Mouse (Mus musculus): ENCODE data around the gene 4933405O20Rik. TPM values are rescaled to one million over a fixed set of nuclear protein-coding genes. Genes with fewer than 3 reads are reported as not detected.

The 4933405O20Rik gene
- total RNA-seq (2021): 1 to 10 TPM in 1 of 2 experiments, not detected in 1; 1.6 TPM

DNA sequence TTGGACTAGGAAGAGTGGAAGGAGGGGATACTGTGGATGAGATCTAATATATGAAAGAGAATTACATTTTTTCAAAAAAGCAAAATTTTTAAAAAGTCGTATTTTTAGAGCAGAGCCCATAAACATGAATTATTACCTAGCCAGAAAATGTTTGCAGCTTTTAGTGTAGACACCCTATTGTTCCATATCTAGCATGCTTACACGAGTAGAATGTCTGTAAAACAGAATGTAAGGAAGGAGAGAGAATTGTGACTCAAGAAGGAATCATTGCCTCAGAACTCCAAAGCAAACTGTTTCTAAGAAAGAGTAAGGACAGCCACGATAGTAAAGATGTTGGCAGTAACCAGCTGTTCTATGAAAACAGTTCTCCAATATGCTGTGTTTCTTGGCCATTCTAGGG lies at the start of gene 4933405O20Rik:
Gene 4933405O20Rik (plus strand): TSS at position 301 of the 400 bp plus-strand sequence.
- intact Hi-C loops (cut with DNase I): no loop called here
- DNase-seq (ENCODE audit: low spot score in 2 of 2): no peak

DNA sequence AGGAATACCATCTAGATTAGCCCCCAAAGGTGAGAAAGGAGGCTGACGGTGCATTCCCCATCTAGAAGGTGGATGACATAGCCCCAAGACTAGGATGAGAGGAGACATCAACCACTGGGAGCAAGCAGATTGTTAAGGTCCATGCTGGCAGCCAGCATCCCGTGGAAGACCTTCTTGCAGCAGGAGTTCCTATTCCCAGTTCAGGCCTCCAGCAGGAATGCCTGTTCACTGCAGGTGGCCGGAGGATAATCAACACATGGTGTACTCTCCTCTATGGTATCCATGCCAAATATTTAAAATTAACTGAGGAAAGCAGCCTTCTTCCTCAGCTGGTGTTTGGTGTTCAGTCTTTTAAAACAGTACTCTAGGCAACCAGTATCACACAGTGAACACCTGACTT lies 49.4 kb upstream of the 4933405O20Rik start:
- no peak for DNase-seq (ENCODE audit: low spot score in 2 of 2)
- intact Hi-C loops (cut with DNase I): no loop called here

- intact Hi-C loops (cut with DNase I): no loop called here
- DNase-seq (ENCODE audit: low spot score in 2 of 2): peak in 1 of 2 experiments; percentile 29
Measured at GRCm38 (mm10) chr7:50551426-50551825, 47.6 kb upstream of the 4933405O20Rik start.

- no peak for DNase-seq (ENCODE audit: low spot score in 2 of 2)
- intact Hi-C loops (cut with DNase I): no loop called here
Measured at GRCm38 (mm10) chr7:50562708-50563107, 36.3 kb upstream of the 4933405O20Rik start.

GRCm38 (mm10) chr7:50573841-50574240 lies 25.1 kb upstream of the 4933405O20Rik start:
- intact Hi-C loops (cut with DNase I): no loop called here
- no peak for DNase-seq (ENCODE audit: low spot score in 2 of 2)

DNA sequence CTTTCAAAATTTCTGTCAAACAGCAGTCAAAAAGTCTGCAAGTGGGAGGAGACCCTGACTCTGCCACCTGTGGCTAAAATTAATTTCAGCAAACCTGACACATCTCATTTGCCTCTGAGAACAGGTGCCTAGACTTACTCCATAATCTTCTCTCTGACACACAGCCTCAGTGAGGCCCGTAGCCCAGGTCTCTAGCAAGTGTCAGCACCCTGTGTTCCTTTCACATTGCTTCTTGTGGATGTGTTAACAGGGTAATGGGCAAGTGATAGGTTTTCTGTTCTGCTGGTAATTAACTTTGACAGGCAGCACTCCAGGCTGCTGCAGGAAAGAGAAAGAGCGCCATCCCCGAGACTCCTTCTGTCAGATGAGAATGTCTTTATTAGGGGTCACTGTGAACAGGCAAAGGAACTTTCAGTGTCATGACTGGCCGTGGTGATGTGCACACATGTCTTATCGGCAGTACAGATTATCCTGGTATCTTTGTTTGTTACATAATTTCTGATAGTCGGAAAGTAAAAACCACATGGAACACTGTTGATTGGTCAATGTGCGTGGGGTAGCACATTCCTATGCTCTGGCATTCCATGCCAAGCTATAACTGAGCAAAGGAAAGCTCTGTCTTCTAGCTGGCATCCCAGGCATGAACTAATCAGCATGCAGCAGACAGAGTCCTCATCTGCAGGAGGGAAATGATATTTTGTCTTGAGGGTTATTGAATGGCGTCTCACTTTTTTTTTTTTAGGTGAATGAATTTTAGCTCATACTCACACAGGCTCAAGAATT lies 10.2 kb upstream of the 4933405O20Rik start:
- intact Hi-C loops (cut with DNase I): no loop called here
- no peak for DNase-seq (ENCODE audit: low spot score in 2 of 2)

DNA sequence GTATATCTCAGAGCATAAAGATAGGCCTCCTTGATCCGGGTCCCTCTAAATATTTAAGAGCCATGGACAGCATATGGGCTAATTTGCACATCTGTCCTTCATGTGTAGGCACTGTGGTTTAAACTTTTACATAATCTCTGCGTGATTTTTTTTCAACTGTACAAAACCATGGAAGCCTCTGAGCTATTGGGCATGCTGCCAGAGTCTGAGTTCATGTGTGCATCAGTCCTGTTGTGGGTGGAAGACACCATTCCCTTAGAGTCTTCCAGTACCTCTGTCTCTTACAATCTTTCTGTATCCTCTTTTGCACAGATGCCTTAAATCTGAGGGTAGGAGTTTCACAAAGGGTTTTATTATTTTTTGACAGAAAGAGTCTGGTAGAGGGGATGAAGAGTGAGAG lies 15.1 kb downstream of the 4933405O20Rik start:
- intact Hi-C loops (cut with DNase I): no loop called here
- DNase-seq (ENCODE audit: low spot score in 2 of 2): peak; percentile 18 to 50

- DNase-seq (ENCODE audit: low spot score in 2 of 2): no peak
- intact Hi-C loops (cut with DNase I): no loop called here
Measured at GRCm38 (mm10) chr7:50629186-50629585, 30.2 kb downstream of the 4933405O20Rik start.

DNA sequence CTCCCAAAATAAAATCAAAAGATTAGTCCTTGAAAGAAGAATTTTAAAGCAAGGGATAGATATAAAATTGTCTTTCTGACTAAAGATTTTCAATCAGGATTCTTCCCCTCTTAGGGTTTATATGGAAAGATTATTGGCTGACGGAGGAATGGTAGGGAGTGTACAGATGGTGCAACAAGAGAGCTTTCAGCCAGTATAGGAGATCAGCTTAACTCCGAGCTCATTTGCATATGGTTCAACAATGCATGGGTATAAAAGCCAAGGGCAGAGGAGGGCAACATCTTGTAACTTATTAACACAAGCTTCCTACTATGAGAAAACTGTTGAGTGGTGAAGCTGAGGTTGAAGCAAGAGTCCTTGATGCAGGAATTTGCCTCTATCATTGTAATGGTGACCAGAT lies 34.2 kb downstream of the 4933405O20Rik start:
- intact Hi-C loops (cut with DNase I): no loop called here
- no peak for DNase-seq (ENCODE audit: low spot score in 2 of 2)
